ENCODE assay signal across 14 mouse cellular contexts in the genomic region with DNA sequence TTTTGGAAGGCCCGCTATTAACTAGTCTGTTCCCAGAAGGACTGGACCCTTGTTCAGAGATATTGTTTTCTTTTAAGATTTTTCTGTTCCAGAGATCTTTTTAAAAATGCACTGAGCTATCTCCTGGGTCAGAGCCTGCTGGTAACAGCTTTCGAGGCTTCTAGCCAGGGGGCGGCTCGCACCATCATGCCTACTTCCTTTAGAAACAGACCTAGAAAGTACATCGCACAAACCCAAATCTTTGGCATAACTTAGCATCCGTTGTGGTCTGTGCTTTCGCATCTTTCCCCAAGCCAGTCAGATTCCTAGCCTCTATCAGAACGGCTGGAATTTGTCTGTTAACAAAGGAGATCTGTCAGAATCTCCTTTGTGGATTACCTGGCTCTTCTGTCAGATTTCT.
DNase-seq lines count a peak whose midpoint lies in the region; ATAC-seq and TF ChIP-seq lines count a peak whose summit lies in the region.
"Had no signal": no experiment of that assay in that cellular context is flagged by ENCODE, and none has a peak within 500 bp of the region (broad histone marks: within the 10 kb centered on the region; RNA-seq: fewer than 3 reads in every experiment).

No protein-coding gene starts in this region.

- intact Hi-C loops in left cerebral cortex, adult 2 months (cut with DNase I) = no loop called here
- intact Hi-C loops in left cerebral cortex, postnatal 10 days (cut with DNase I) = no loop called here

- no peaks in the 10 kb centered on the region for H3K36me3 ChIP-seq in heart, embryonic 11.5 days (ENCODE audit: control insufficient read depth, insufficient read depth, low read length)
- H3K36me3 ChIP-seq in heart, embryonic 16.5 days (ENCODE audit: control insufficient read depth, insufficient read depth) = no peaks in the 10 kb centered on the region
- peaks cover 14% of the 10 kb centered on the region for H3K36me3 ChIP-seq in forebrain, embryonic 12.5 days (replicated peaks)

- DNase-seq in heart, adult 9 months (ENCODE audit: low spot score in 2 of 2) = no peak
- DNase-seq in left cerebral cortex, adult 2 months (ENCODE audit: extremely low spot score in 1 of 2, low spot score in 2 of 2) = no peak
- no peak for DNase-seq in left cerebral cortex, postnatal 10 days (ENCODE audit: extremely low spot score in 1 of 2, low spot score in 2 of 2)
- DNase-seq in Muller cell, postnatal 12 days (ENCODE audit: inconsistent ontology term) = peak; percentile 32
- no peak for DNase-seq in B cell, adult 2 months
- DNase-seq: cerebellum, adult 11-12 months; kidney, adult 18-20 months; lung, adult 2 months; right cerebral cortex, postnatal 25 days; thymus, postnatal 25 days had no signal

- TF ChIP-seq CTCF in left cerebral cortex, adult 2 months (IDR thresholded peaks at IDR 0.05) = no peak

- ATAC-seq in heart, embryonic 11.5 days (replicated peaks; ENCODE audit: insufficient number of reproducible peaks, low FRiP score, low TSS enrichment) = no peak
- ATAC-seq in heart, embryonic 16.5 days (replicated peaks; ENCODE audit: extremely low read depth, insufficient read depth, low FRiP score) = no peak
- no peak for ATAC-seq in forebrain, embryonic 12.5 days (ENCODE audit: low FRiP score)

- H3K9ac ChIP-seq in heart, embryonic 11.5 days (ENCODE audit: low read depth, low read length) = no peak overlapping the region
- H3K9ac ChIP-seq in heart, embryonic 16.5 days (ENCODE audit: low read length) = 0 out of 2 replicates have a peak overlapping the region, but pooled peaks have one; percentile 12
- H3K9ac ChIP-seq in forebrain, embryonic 12.5 days = no peak overlapping the region
- H3K9ac ChIP-seq: limb, embryonic 13.5 days had no signal

- no peak overlapping the region for H3K4me2 ChIP-seq in heart, embryonic 11.5 days
- peak overlapping the region; percentile 32 for H3K4me2 ChIP-seq in heart, embryonic 16.5 days (ENCODE audit: low read depth, low read length)
- H3K4me2 ChIP-seq in forebrain, embryonic 12.5 days = no peak overlapping the region
- H3K4me2 ChIP-seq: limb, embryonic 13.5 days had no signal

- WGBS in heart, embryonic 11.5 days (ENCODE audit: insufficient replicate concordance) = 54% methylated on average over 8 of the region's 8 CpGs
- 61% methylated on average over 8 of the region's 8 CpGs for WGBS in heart, embryonic 16.5 days
- 80% methylated on average over 8 of the region's 8 CpGs for WGBS in forebrain, embryonic 12.5 days

- H3K4me1 ChIP-seq in heart, embryonic 11.5 days (ENCODE audit: control insufficient read depth, insufficient read depth, low read length) = peaks cover 15% of the 10 kb centered on the region
- peaks cover 9% of the 10 kb centered on the region for H3K4me1 ChIP-seq in heart, embryonic 16.5 days (ENCODE audit: control insufficient read depth, insufficient read depth, low read length)
- H3K4me1 ChIP-seq in forebrain, embryonic 12.5 days = peaks cover 18% of the 10 kb centered on the region

- no peak overlapping the region for H3K4me3 ChIP-seq in heart, embryonic 11.5 days (ENCODE audit: low read depth, low read length)
- H3K4me3 ChIP-seq in left cerebral cortex, adult 2 months = no peak overlapping the region
- H3K4me3 ChIP-seq in heart, embryonic 16.5 days (ENCODE audit: low read length) = peak overlapping the region; percentile 4; the same call in 1 of the 2 replicates
- no peak overlapping the region for H3K4me3 ChIP-seq in forebrain, embryonic 12.5 days (replicated peaks)
- H3K4me3 ChIP-seq: limb, embryonic 13.5 days had no signal

- H3K9me3 ChIP-seq in heart, embryonic 11.5 days (replicated peaks; ENCODE audit: control insufficient read depth, low read length) = no peaks in the 10 kb centered on the region
- no peaks in the 10 kb centered on the region for H3K9me3 ChIP-seq in heart, embryonic 16.5 days (replicated peaks; ENCODE audit: control insufficient read depth, low read length)
- no peaks in the 10 kb centered on the region; the same call in 1 of the 2 replicates for H3K9me3 ChIP-seq in forebrain, embryonic 12.5 days
- H3K9me3 ChIP-seq: limb, embryonic 13.5 days had no signal

- H3K27ac ChIP-seq in heart, embryonic 11.5 days (ENCODE audit: low read depth, low read length) = peak overlapping the region; percentile 50; the same call in 1 of the 2 replicates
- peak overlapping the region; percentile 38; the same call in 1 of the 2 replicates for H3K27ac ChIP-seq in left cerebral cortex, adult 2 months
- peak overlapping the region; percentile 58 for H3K27ac ChIP-seq in heart, embryonic 16.5 days (ENCODE audit: low read length)
- no peak overlapping the region for H3K27ac ChIP-seq in forebrain, embryonic 12.5 days
- H3K27ac ChIP-seq: limb, embryonic 13.5 days had no signal

- no peaks in the 10 kb centered on the region for H3K27me3 ChIP-seq in heart, embryonic 11.5 days (ENCODE audit: control insufficient read depth, insufficient read depth, low read length)
- no peaks in the 10 kb centered on the region for H3K27me3 ChIP-seq in heart, embryonic 16.5 days (ENCODE audit: control insufficient read depth, insufficient read depth, low read length)
- no peaks in the 10 kb centered on the region for H3K27me3 ChIP-seq in forebrain, embryonic 12.5 days
- H3K27me3 ChIP-seq: limb, embryonic 13.5 days had no signal
